Mouse (Mus musculus) skeletal muscle tissue, adult 2 months (tissue): Measurements from ENCODE around the gene Abcd3.
A peak's percentile ranks its signal among the peaks of the same experiment; 100 is the strongest.

Experiments used
- DNase-seq: peaks from one replicate; pipeline ENCODE4 v3.0.0-alpha.2; 2012; ENCODE audit warnings: low read depth, low spot score

Gene Abcd3

DNA sequence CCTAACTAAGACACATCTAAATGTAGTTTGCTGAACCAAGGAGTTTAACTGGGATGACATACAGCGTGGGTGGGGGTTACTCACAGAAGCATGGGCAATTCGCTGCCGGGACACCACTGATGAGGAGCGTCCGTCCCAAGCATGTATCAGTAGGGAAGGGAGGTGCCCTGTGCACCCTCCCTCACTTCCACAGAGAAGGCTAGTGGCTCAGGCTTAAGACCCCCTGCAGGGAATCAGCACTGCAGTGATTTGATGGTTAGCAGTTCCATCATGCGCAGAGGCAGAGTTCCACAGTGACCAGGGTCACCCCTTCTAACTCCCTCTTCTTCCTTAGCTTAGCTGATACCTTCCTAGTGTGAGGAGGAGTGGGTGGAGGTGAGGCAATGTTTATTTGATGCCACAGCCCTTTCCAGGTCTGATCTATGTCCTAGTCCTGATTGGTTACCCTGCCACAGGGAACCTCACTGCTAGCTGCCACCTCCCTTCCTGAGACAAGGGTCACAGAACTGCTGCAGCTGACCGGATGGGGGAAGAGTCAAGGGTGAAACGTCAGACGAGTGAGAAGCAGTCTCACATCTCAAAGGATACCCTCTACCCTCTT lies 76.3 kb downstream of the Abcd3 start:
- no peak for DNase-seq

GRCm38 (mm10) chr3:121737901-121738300 lies 77.2 kb downstream of the Abcd3 start:
- DNase-seq, result no peak

DNA sequence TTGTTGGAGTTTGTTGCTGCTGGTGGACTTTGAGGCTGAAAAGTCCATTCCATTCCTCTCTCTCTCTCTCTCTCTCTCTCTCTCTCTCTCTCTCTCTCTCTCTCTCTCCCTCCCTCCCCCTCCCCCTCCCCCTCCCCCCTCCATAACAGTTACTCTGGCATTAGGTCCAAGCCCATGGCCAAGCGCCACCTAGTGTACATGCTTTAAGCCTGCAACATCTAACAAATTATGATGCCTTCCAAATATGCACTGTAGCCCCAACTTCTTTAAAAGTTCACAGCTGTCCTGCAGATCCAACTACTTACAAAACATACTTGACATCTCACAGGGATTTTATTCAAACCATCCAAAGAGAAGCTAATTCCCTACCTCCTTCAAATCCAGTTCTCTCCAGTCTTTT lies 77.6 kb downstream of the Abcd3 start:
- no peak for DNase-seq

DNA sequence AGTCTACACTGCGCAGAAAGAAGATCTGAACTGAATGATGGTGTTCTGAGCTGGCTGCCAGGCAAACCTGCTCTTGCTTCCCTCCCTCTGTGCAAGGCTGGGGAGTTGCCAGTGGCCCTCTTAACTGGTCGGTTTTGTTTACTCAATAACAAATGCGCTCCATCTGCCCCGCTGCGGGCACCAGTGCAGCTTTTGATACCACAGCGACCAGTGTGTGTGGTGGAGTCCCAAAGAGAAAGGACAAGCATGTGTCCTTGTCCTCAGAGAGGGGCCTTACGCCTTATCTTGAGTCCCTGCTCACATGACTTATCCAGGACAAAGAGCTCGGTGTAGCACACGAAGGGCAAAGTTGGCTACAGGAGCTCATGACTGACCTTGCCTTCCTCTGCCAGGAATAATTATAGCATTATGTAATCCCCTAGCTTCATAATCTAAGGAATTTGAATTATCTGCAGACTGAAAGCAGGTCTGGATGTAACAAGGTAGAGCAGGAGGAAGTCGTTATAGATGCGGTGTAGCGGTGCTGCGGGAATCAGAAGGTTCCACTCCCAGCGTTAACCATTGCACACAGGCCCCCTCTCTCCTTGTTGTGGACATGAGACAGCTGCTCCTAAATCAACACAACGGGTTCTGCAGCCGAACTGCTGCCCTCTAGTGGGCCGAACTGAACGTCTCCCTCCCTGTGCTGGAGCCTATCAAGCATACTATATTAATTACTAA lies 78.9 kb downstream of the Abcd3 start:
- DNase-seq, result peak; percentile 74

- no peak for DNase-seq
These were observed 79.6 kb downstream of the Abcd3 start for GRCm38 (mm10) chr3:121735542-121735941.

DNA sequence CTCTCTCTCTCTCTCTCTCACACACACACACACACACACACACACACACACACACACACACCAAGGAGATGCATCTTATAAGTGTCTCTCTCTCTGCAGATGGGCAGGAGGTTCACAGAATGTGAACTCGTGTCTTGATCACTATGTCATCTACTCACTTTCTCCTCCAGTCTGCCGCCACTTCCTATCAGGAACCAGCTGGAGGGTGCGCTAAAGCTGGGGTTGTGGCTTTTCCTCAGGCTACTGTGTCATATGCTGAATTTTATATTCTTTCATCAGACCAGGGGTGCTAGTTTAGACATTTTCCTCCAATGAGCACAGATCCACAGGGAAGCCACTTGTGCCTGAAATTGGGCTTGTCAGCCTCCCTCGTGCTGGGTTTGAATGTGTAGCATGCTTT lies 85.4 kb downstream of the Abcd3 start:
- no peak for DNase-seq

DNA sequence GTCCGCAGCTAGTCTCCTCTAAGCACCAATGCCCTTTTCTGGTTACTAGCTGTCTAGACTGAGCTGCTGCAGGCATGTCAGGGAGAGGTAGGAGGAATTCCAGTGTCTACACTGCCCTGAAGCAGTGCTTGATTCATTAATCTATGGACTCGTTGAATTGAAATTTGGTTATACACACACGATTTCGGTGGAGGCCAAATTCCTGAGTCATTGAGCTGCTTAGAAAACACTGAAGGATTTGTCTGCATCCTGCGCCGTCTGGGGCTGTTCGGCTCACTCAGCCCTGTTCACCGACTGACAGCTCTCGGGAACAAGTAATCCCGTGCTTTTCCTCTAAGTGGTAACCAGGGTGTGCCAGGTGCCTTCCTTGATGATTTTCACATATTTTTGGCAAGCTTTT lies 89.5 kb downstream of the Abcd3 start:
- DNase-seq, result no peak

DNA sequence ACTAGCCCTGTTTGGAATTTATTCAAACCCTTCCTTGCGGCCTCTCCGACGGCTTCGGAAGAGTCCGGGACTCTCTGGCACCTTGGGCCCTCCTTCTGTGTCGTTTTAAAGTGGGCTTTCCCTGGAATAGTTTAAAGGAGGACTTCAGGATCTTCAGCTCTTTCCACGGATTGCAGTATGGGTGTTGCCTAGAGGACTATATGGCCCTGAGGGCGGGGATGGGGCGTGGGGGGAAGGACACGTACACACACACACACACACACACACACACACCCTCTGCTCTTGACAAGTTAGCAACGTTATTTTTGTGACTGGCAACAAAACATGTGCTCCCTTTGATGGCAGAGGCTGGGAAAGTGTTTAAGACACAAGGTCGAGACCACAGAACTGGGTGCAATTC lies 90.5 kb downstream of the Abcd3 start:
- DNase-seq, result no peak

DNA sequence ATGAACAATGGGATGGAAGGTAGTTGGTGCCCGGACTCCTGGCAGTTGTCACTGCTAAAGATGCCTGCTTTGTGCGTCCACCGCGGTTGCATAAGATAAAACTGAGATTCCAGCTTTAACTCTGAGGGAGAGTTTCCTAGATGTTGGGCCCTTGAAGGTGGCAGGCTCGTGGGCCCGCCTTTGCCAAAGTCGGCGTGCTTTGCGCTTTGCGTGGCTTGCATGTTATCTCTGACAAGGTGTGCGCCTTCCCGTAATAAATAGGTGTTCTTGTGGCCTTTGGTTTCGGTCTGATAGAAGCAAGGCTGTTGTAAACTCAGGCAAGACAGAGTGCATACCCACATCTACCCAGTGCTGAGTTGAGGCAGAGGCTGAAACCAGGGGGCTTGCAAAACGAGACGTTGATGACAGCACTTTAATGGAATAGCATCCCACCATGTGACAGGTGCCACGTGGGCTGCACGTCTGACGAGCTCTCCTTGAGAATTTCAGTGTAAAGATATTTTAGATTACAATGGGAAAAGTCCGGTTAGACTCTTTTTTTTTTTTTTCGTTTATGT lies 91.1 kb downstream of the Abcd3 start:
- no peak for DNase-seq

- DNase-seq, result peak; percentile 55
These were observed 91.9 kb downstream of the Abcd3 start, which contains the start of gene F3 for GRCm38 (mm10) chr3:121722971-121723844. F3 (plus strand) TSS chr3:121723537.

- DNase-seq, result no peak
These were observed 93.4 kb downstream of the Abcd3 start for GRCm38 (mm10) chr3:121721691-121722070.

DNA sequence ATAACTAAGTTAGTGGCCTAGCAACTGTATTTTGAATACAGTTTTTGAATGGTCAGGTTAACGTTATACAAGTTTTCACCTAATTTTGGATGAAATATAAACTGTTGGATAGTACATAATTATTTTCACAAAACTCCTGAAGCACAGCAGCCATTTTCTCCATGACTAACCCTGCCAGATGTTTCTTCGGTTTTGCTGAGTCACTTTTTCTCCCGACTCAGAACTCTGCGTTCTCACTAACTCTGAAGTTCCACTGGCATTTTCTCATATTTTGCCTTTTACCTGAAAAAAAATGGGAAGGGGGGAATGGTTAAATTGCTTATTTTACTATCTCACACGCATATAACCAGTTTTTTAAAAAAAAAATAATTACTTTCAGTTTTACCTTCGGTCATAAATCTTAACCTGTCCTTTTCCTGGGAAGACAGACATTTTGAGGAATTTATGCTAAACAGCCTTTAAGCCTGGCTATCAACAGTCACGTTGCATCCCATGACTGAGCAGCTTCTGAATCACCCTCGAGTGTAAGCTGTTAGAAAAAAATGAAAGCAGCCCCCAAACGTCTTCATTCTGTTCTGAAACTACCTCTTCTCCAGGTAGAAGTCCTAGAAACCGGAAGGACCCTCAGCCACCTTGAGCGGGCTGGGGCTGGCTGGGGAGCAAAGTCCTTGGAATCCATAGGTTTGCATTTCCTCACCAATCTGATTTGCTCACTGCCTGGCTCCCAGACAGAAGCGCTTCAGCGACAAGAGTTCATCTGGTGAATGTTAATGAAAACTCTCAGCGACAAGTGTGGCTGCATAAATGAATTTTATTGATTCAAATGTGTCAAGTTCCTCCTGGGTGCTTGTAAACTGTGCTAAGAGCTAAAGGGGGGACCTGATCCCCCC lies 94.1 kb downstream of the Abcd3 start:
- DNase-seq, result no peak

DNA sequence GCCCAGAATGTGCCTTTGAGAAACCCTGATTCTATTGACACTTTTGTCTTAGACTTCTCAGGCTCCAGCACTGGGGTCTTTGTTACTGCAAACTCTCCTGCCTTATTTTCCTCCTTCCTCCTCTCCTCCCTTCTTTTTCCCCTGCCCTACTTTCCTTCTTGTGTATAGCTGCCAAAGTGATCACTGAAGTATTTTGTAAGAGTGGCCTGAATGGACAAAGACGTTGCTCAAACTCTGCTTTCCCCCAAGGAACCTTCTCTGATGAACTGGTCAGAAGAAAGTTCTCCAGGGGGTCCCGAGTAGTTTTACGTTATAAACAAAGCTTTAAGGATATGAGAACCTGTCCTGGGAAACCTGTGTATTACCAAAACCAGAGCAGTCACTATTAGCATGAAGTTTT lies 95.4 kb downstream of the Abcd3 start:
- DNase-seq, result no peak

DNA sequence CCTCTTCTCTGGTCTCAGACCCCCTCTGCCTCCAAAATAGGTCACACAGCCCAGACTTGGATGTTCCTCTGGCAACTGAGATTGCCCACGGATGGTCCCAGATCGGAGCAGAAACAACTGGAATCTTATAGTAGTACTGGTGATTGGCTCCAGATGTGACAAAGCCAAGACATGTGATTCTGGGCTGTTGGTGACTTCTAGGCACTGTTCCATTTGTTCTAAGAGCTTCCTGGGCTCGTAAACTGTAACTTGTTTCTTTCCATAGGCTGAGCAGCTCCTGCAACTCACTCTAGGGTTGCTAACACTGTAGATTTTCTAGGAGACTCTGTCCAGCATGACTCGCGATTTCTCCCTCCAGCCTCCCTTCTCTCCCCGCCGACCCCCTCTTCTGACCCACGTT lies 96.4 kb downstream of the Abcd3 start:
- DNase-seq, result no peak

GRCm38 (mm10) chr3:121716480-121716879 lies 98.6 kb downstream of the Abcd3 start:
- no peak for DNase-seq

DNA sequence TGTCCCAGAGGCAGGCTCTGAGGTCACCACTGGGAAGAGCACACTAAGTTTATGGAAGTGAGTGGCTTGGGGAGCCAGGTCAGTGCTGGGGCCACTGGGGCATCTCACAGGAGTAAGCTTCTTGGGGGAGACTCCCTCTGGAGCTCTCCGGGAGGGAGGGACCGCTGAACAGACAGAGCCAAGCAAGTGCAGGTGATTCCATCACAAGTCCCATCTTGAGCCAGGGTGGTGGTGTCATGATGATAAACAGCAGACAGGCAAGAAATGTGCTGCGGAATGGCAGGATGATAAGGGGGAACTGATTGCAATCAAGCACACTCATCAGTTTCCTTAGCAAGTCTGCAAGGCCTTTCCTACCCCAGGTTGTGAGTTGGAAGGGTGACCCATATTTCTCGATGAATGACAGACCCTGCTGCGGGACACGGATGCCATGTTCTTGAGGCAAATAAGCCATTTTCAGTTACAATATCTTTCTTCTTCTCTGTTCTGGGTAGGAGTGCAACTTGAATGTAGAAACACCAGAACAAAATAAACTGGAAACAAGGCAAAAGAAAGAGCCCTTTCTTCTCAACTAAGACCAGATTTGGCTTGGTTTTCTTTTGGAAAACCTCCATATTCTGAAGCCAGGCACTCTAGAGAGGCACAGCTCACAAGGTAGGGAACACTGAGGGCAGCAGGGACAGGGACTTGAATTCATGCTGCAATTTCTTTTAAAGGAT lies 99.2 kb downstream of the Abcd3 start:
- no peak for DNase-seq

- DNase-seq, result no peak
These were observed 99.8 kb downstream of the Abcd3 start for GRCm38 (mm10) chr3:121715336-121715735.

DNA sequence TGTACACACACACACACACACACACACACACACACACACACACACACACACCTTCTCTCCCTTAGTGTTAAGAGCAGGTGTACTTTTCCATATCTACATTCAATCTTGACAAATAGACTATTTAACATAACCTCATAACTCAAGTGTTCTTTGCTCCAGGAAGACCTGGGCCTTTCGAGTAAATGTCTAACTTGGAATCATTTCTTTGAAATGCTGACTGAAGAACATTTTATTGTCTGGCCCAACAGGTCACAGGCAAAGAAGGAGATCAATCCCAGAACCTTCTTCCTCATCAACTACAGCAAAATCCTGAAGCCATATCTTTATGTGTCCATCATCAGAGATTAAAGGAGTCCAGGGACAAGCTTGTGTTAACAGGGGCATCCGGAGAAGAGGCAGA lies 100.6 kb downstream of the Abcd3 start:
- no peak for DNase-seq

- DNase-seq, result no peak
These were observed 101.3 kb downstream of the Abcd3 start for GRCm38 (mm10) chr3:121713816-121714215.

DNA sequence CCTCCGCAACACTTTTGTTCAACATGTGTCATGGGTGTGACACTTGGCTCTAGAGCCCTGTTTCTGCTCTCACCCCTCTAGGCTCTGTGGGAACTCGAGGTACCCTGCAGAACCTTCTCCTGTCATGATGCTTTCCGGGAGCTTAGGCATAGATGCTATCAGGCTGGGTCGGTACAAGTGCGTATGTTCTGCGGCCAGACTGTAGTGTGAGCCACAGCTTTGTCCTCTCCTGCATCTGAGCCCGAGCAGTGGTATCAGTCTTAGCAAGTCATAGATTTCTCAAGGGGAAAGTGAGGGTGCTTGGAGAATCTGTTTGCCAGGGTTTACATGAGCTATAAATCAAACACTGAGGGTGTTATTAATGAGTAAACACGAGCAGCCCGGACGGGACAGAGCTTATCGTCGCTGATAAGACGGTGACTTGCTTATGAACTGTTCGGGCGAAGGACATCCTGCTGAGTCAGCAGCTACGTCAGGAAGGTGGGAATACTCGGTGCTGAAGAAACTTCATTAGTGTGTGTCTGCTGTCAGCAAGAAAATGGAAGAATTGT lies 101.9 kb downstream of the Abcd3 start:
- DNase-seq, result no peak
